Mouse (Mus musculus) midbrain, embryonic 14.5 days (tissue): Measurements from ENCODE around the gene Dlg2. TPM values are rescaled to one million over a fixed set of nuclear protein-coding genes. Genes with fewer than 3 reads are reported as not detected.

Source experiments
- ATAC-seq: fragments of 200-750 bp; cut with Nextera tagmentation; 2 replicates; pipeline ENCODE4 v1.8.0; 2017; ENCODE audit warnings: moderate number of reproducible peaks, moderate library complexity; ENCODE audit not compliant: low FRiP score, low TSS enrichment
- DNase-seq: peaks from one replicate; pipeline ENCODE4 v3.0.0-alpha.2; 2015
- H3K27ac ChIP-seq: fragments of 300-500 bp; sonication (generic); replicated peaks from 2 replicates; pipeline ENCODE4 v1.5.1; 2014; ENCODE audit warnings: mild to moderate bottlenecking, low read depth, low read length, moderate library complexity
- H3K27me3 ChIP-seq: fragments of 300-500 bp; sonication (generic); 2 replicates; pipeline ENCODE4 v1.6.1; 2014; ENCODE audit warnings: low read length, control low read depth, mixed read lengths; ENCODE audit not compliant: control insufficient read depth, insufficient read depth
- H3K36me3 ChIP-seq: fragments of 300-500 bp; sonication (generic); 2 replicates; pipeline ENCODE4 v1.6.1; 2014; ENCODE audit warnings: low read length, control low read depth; ENCODE audit not compliant: control insufficient read depth, insufficient read depth
- H3K4me1 ChIP-seq: fragments of 300-500 bp; sonication (generic); 2 replicates; pipeline ENCODE4 v1.6.1; 2014; ENCODE audit warnings: mild to moderate bottlenecking, antibody characterized with exemption, low read length, control low read depth; ENCODE audit not compliant: control insufficient read depth, insufficient read depth
- H3K4me2 ChIP-seq: fragments of 300-500 bp; sonication (generic); 2 replicates; pipeline ENCODE4 v1.6.1; 2014; ENCODE audit warnings: mild to moderate bottlenecking, low read length, moderate library complexity
- H3K4me3 ChIP-seq: fragments of 300-500 bp; sonication (generic); replicated peaks from 2 replicates; pipeline ENCODE4 v1.5.1; 2014; ENCODE audit warnings: low read depth, low read length
- H3K9ac ChIP-seq: fragments of 300-500 bp; sonication (generic); replicated peaks from 2 replicates; pipeline ENCODE4 v1.6.1; 2014; ENCODE audit warnings: mild to moderate bottlenecking, low read length, moderate library complexity
- H3K9me3 ChIP-seq: fragments of 300-500 bp; sonication (generic); 2 replicates; pipeline ENCODE4 v1.6.1; 2016; ENCODE audit warnings: low read length, control low read depth, mixed read lengths; ENCODE audit not compliant: control insufficient read depth
- WGBS: fragments of 180-500 bp; shearing (Covaris S2); extraction: QIAGEN DNeasy Blood & Tissue Kit; methylation state at CpG from one replicate; pipeline ENCODE4 v1.1.7; 2014; 5-methylcytosine and 5-hydroxymethylcytosine counted together
- polyA plus RNA-seq: library from polyadenylated mRNA; unstranded; fragments of >200 nt; fragmentation: Nextera tagmentation; extraction: Ambion mirVana; gene quantifications from 2 replicates; pipeline ENCODE4 v1.2.1, GENCODE M21; 2014

Dlg2 gene
- polyA plus RNA-seq, 1 experiment from 2014 or later: 19.3 TPM

DNA sequence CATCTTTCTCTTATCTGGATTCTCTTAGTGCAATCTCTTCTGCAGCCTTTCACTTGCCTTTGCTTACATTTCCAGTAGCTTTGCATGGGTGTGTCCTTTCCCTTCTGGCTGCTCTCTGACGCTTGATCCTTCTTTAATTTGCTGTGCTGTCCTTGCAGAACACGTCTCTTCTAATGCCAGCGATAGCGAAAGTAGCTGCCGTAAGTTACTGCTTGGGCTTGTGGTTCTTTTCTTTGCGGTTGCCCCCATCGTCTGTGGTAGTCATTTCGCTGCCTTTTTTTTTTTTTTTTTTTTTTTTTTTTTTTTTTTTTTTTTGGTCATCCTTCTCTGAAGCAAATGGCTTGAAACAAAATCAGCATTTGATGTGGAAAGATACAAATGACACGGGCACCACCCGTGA, 1944.0 kb downstream of the Dlg2 start:
- Histone ChIP-seq H3K36me3 (no peaks in the 10 kb centered on the region), H3K4me3 (no peak overlapping the region), H3K9me3 (no peaks in the 10 kb centered on the region), H3K27ac (no peak overlapping the region), H3K9ac (no peak overlapping the region), H3K4me1 (no peaks in the 10 kb centered on the region), H3K4me2 (no peak overlapping the region), H3K27me3 (no peaks in the 10 kb centered on the region)
- no peak for ATAC-seq
- WGBS: 78% methylated on average over 10 of the region's 10 CpGs
- no peak for DNase-seq

DNA sequence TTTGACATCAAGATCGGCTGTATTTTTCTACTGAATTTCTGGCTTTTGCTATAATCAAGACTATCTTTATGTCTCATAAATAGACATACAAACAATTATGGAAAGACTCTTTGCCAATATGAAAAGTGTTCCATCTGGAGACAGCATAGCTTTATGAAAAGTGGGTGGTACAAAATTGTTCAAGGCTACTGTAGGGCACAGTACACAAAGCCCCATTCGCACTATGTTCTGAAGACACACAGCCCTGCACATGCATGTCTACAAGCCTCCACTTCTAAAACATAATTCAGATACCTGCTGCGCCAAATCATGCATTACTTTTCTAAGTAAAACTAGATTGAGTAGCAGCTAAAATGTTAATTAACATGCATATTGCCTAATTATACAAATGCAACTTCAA, 1946.5 kb downstream of the Dlg2 start:
- no peaks in the 10 kb centered on the region for H3K36me3 ChIP-seq
- H3K27ac ChIP-seq: no peak overlapping the region
- DNase-seq: no peak

DNA sequence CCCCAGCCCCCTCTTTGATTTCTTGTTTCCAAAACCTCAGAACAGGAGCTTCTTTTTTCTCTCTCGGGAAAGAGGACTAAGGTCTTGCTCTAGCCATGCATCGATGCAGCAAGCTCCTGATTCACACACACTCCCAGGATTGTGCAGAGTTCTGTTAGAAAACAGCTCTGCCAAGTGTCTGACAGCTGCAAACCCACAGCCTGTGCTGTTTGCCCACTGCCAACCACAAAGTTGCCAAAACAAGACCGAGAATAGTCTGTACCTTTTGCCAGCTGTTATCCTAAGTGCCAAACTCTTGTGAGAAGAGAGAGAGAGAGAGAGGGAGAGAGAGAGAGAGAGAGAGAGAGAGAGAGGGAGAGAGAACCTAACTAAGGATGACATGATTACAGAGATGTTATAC, 1948.2 kb downstream of the Dlg2 start:
- Histone ChIP-seq H3K4me3 (no peak overlapping the region), H3K27ac (no peak overlapping the region), H3K4me1 (peaks cover 4% of the 10 kb centered on the region; the same call in 1 of the 2 replicates), H3K4me2 (no peak overlapping the region), H3K9ac (no peak overlapping the region), H3K36me3 (no peaks in the 10 kb centered on the region), H3K9me3 (no peaks in the 10 kb centered on the region), H3K27me3 (no peaks in the 10 kb centered on the region)
- DNase-seq: no peak
- WGBS: 86% methylated on average over 3 of the region's 3 CpGs
- no peak for ATAC-seq

More for the DNA sequence above, 1946.5 kb downstream of the Dlg2 start:
- no peaks in the 10 kb centered on the region for H3K27me3 ChIP-seq
- 97% methylated on average over 3 of the region's 3 CpGs for WGBS
- peaks cover 4% of the 10 kb centered on the region; the same call in 1 of the 2 replicates for H3K4me1 ChIP-seq
- no peak overlapping the region for H3K4me2 ChIP-seq
- ATAC-seq: no peak
- no peak overlapping the region for H3K9ac ChIP-seq
- H3K9me3 ChIP-seq: no peaks in the 10 kb centered on the region
- no peak overlapping the region for H3K4me3 ChIP-seq

DNA sequence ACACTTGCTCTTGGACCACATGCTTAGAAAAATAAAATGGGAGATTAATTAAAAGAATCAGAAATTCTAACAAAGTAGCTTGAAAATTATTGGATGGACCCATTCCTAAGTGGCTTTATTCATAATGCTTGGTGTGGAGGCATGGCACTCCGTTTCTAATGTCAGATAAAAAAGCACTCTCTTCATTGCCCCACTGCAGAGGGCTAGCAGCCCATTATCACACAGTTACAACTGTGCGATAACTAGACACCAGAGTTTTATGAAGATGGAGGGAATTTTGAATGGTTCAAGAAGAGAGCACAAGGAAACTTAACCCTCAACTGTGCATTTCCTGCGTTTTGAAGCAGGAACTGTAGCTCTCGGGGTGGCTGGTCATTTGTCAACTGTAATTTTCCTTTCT, 1950.8 kb downstream of the Dlg2 start:
- H3K9ac ChIP-seq: no peak overlapping the region
- WGBS: 83% methylated on average over 4 of the region's 4 CpGs
- no peaks in the 10 kb centered on the region for H3K27me3 ChIP-seq
- ATAC-seq: no peak
- no peak overlapping the region for H3K4me2 ChIP-seq
- H3K9me3 ChIP-seq: no peaks in the 10 kb centered on the region
- no peak overlapping the region for H3K27ac ChIP-seq
- no peak for DNase-seq
- no peak overlapping the region for H3K4me3 ChIP-seq
- H3K4me1 ChIP-seq: peaks cover 4% of the 10 kb centered on the region; the same call in 1 of the 2 replicates
- H3K36me3 ChIP-seq: no peaks in the 10 kb centered on the region

DNA sequence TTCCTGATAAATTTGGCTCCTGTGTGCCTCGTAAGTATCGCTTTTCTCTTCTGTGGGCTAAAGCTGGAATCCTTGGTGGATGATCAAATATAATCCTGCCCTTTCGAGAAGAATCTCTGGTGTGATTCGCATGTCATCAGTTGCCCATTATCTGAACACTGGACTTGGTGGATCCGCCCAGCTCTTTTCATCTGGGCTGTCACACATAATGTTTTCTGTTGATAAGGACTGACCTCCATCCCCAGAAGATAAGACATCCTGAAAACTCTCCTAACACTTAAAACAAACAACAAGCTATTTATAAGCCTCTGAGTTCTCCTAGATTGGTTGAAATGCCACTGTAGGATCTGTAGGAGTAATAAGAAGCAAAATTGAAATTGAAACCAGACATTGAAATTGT, 1952.2 kb downstream of the Dlg2 start:
- ATAC-seq (no peak), DNase-seq (no peak)
- H3K4me3 ChIP-seq: no peak overlapping the region
- 75% methylated on average over 5 of the region's 5 CpGs for WGBS
- peaks cover 4% of the 10 kb centered on the region; the same call in 1 of the 2 replicates for H3K4me1 ChIP-seq
- no peaks in the 10 kb centered on the region for H3K9me3 ChIP-seq
- no peak overlapping the region for H3K4me2 ChIP-seq
- no peaks in the 10 kb centered on the region for H3K36me3 ChIP-seq
- H3K9ac ChIP-seq: no peak overlapping the region
- H3K27ac ChIP-seq: no peak overlapping the region
- no peaks in the 10 kb centered on the region for H3K27me3 ChIP-seq

- no peak overlapping the region for H3K27ac ChIP-seq
- no peak overlapping the region for H3K4me3 ChIP-seq
- no peaks in the 10 kb centered on the region for H3K36me3 ChIP-seq
- H3K27me3 ChIP-seq: no peaks in the 10 kb centered on the region
- DNase-seq (no peak), ATAC-seq (no peak)
- peaks cover 4% of the 10 kb centered on the region; the same call in 1 of the 2 replicates for H3K4me1 ChIP-seq
- no peak overlapping the region for H3K4me2 ChIP-seq
- H3K9me3 ChIP-seq: no peaks in the 10 kb centered on the region
- no peak overlapping the region for H3K9ac ChIP-seq
- WGBS: 81% methylated on average over 2 of the region's 2 CpGs
Measured at GRCm38 (mm10) chr7:92430254-92430653, 1953.8 kb downstream of the Dlg2 start.

- ATAC-seq (no peak), DNase-seq (no peak)
- no peak overlapping the region for H3K27ac ChIP-seq
- H3K36me3 ChIP-seq: no peaks in the 10 kb centered on the region
- H3K4me1 ChIP-seq: no peaks in the 10 kb centered on the region
- WGBS: 90% methylated on average over 2 of the region's 2 CpGs
- H3K4me3 ChIP-seq: no peak overlapping the region
- H3K9ac ChIP-seq: no peak overlapping the region
- H3K27me3 ChIP-seq: no peaks in the 10 kb centered on the region
- H3K4me2 ChIP-seq: no peak overlapping the region
- no peaks in the 10 kb centered on the region for H3K9me3 ChIP-seq
Measured at GRCm38 (mm10) chr7:92437168-92437567, 1960.7 kb downstream of the Dlg2 start.

DNA sequence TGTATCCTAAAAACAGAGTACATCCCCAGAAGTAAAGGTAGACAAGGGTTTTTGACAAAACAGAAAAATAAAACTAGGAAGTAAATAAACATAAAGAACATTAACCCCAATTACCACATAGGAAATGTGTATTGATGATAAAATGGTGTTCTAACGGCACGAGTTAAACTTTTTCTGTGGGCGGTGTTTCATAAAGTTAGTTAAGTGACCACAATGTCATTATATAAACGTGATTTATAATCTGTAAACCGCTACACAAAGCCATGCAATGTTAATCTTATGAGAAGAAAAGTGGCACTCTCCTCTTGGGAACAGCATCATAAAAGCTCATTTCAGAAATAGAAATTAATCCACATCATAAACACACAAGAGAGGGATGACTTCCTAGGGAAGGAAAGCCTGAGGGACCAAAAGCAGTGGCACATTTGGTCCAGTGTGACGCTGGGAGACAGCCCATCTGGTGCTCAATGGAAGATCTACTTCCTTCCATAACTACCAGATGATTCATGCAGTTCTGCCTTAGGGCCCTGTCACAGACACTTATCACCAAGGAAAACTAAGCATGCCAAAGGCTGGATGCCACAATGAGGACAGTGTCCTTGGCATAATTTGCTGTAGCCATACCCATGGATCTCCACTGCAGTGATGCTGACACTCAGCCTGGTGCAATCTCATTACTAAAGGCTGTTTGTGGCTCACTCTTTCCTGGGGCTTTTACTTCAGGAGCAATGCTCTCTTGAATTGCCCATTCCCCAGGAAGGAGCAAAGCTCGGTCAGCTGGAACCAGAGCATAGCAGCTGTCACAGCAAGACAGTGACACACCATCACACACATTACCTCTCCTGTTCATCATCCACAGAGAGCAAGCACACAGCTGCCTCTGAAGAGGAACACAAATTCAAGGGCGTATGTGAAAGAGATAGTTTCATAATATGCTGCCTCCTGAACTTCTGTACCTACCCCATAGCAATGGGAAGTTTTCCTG, 1963.3 kb downstream of the Dlg2 start:
- WGBS: 81% methylated on average over 8 of the region's 8 CpGs
- no peaks in the 10 kb centered on the region for H3K36me3 ChIP-seq
- no peak for ATAC-seq

DNA sequence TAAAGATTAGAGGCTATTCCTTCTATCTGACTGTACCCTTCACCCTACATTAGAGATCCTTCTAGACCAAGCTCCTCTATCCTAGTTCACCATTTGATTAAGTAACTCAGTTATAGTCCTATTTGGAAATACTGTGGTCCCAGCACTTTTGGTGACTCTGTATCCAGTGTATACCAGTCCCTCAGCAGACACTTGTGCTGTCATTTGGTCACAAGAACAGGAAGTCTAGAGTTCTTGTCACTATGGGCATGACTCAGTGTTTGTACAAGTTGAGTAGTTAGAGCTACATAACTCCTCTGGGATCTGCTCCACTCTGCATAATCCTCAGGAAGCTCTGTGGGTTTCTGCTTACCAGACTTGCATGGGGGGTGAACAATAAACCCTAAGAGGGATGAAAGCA, 1965.1 kb downstream of the Dlg2 start:
- Histone ChIP-seq H3K27me3 (no peaks in the 10 kb centered on the region), H3K27ac (no peak overlapping the region), H3K4me3 (no peak overlapping the region), H3K9me3 (no peaks in the 10 kb centered on the region), H3K4me2 (no peak overlapping the region), H3K36me3 (no peaks in the 10 kb centered on the region), H3K4me1 (no peaks in the 10 kb centered on the region), H3K9ac (no peak overlapping the region)
- DNase-seq (no peak), ATAC-seq (no peak)

More for the DNA sequence above, 1963.3 kb downstream of the Dlg2 start:
- Histone ChIP-seq H3K4me1 (no peaks in the 10 kb centered on the region), H3K4me3 (no peak overlapping the region), H3K27me3 (no peaks in the 10 kb centered on the region), H3K9ac (no peak overlapping the region), H3K27ac (no peak overlapping the region), H3K4me2 (no peak overlapping the region), H3K9me3 (no peaks in the 10 kb centered on the region)
- no peak for DNase-seq
